Mouse (Mus musculus): ENCODE results near the gene Ksr1.

- TF ChIP-seq CTCF (IDR thresholded peaks at IDR 0.05; ENCODE audit: control insufficient read depth, insufficient read depth, insufficient read length), result no peak
- no peak for TF ChIP-seq MAX (IDR thresholded peaks at IDR 0.05)
- no peak for TF ChIP-seq USF1 (IDR thresholded peaks at IDR 0.05; ENCODE audit: low read depth)
- TF ChIP-seq CEBPB (IDR thresholded peaks at IDR 0.05; ENCODE audit: low read depth), result no peak
- TF ChIP-seq FOSL1 (IDR thresholded peaks at IDR 0.05; ENCODE audit: insufficient read depth, low read length, poor library complexity, severe bottlenecking), result no peak
- no peak for TF ChIP-seq MYOD1 (IDR thresholded peaks at IDR 0.05; ENCODE audit: control insufficient read depth, insufficient read length, low read depth)
Observed at GRCm38 (mm10) chr11:78999118-78999517, 147.1 kb downstream of the Ksr1 start.
